Mouse (Mus musculus): ENCODE results near the gene Bfar. TPM values are rescaled to one million over a fixed set of nuclear protein-coding genes. Genes with fewer than 3 reads are reported as not detected.
"Not testable (repeated sequence)": the region's sequence is repeated elsewhere in the genome, so short reads cannot be mapped to it uniquely, and the experiment has no call there.

Gene Bfar
- 49.1 and 49.8 TPM in 2 replicates for polyA plus RNA-seq (2016; fragmentation: Nextera tagmentation; extraction: Ambion mirVana)

- peaks cover 18% of the 10 kb centered on the region for H3K4me1 ChIP-seq
- peak; percentile 94 for ATAC-seq (ENCODE audit: low FRiP score, low read depth)
Measured at GRCm38 (mm10) chr16:13671685-13672385, at the start of gene Bfar, which contains the start of gene 3110001I22Rik. TSS of gene Bfar (plus strand) at chr16:13671858. TSS of gene 3110001I22Rik (plus strand) at chr16:13671929.

GRCm38 (mm10) chr16:13628345-13628744 lies 43.3 kb upstream of the Bfar start:
- H3K36me3 ChIP-seq: peaks cover 56% of the 10 kb centered on the region
- no peaks in the 10 kb centered on the region for H3K9me3 ChIP-seq
- H3K27ac ChIP-seq (replicated peaks): no peak overlapping the region
- H3K9ac ChIP-seq (replicated peaks): no peak overlapping the region
- H3K4me1 ChIP-seq: no peaks in the 10 kb centered on the region
- H3K4me2 ChIP-seq (replicated peaks): no peak overlapping the region
- no peaks in the 10 kb centered on the region for H3K27me3 ChIP-seq
- 49% methylated on average over 5 of the region's 5 CpGs for WGBS
- no peak overlapping the region for H3K4me3 ChIP-seq
- ATAC-seq (ENCODE audit: low FRiP score, low read depth): no peak

More at GRCm38 (mm10) chr16:13671685-13672385, at the start of gene Bfar, which contains the start of gene 3110001I22Rik:
- Histone ChIP-seq H3K9ac (replicated peaks) (peak within 1 kb of the TSS; percentile 91), H3K9me3 (no peaks in the 10 kb centered on the region), H3K27me3 (no peaks in the 10 kb centered on the region), H3K36me3 (peaks cover 14% of the 10 kb centered on the region), H3K4me2 (replicated peaks) (peak within 1 kb of the TSS; percentile 84), H3K4me3 (peak within 1 kb of the TSS; percentile 98), H3K27ac (replicated peaks) (peak within 1 kb of the TSS; percentile 86)
- under 1% methylated on average over 37 of the region's 54 CpGs for WGBS

- not testable (repeated sequence) for H3K4me1 ChIP-seq; H3K9ac ChIP-seq (replicated peaks); H3K27ac ChIP-seq (replicated peaks); H3K4me3 ChIP-seq; ATAC-seq (ENCODE audit: low FRiP score, low read depth); H3K9me3 ChIP-seq; H3K4me2 ChIP-seq (replicated peaks); H3K27me3 ChIP-seq
- WGBS: 35% methylated on average over 2 of the region's 2 CpGs
- peaks cover 34% of the 10 kb centered on the region; the same call in 1 of the 2 replicates for H3K36me3 ChIP-seq
Measured at GRCm38 (mm10) chr16:13638198-13638597, 33.5 kb upstream of the Bfar start.

DNA sequence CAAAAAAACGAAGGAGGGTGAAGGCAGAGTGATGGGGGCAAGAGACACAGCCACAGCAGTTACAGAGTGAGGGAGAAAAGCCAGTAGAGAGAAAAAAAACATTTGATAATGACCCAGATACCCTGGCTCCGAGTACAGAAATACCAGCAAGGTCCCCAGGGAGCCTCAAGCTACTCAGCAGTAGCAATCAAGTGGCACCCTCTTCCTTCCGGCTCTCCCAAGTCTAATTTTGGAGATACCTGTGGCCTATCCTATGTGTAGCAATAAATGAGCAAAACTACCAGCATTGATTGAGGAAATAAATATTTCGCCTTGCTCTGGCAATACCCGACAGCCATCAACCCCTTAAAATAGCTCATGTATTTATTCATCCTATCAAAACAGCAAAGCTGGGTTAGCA lies 32.1 kb upstream of the Bfar start:
- ATAC-seq (ENCODE audit: low FRiP score, low read depth): no peak
- H3K4me3 ChIP-seq: no peak overlapping the region
- WGBS: 88% methylated on average over 5 of the region's 5 CpGs
- no peak overlapping the region for H3K4me2 ChIP-seq (replicated peaks)
- no peaks in the 10 kb centered on the region for H3K4me1 ChIP-seq
- H3K9ac ChIP-seq (replicated peaks): no peak overlapping the region
- H3K27me3 ChIP-seq: no peaks in the 10 kb centered on the region
- H3K36me3 ChIP-seq: peaks cover 27% of the 10 kb centered on the region; the same call in 1 of the 2 replicates
- no peaks in the 10 kb centered on the region for H3K9me3 ChIP-seq
- no peak overlapping the region for H3K27ac ChIP-seq (replicated peaks)

DNA sequence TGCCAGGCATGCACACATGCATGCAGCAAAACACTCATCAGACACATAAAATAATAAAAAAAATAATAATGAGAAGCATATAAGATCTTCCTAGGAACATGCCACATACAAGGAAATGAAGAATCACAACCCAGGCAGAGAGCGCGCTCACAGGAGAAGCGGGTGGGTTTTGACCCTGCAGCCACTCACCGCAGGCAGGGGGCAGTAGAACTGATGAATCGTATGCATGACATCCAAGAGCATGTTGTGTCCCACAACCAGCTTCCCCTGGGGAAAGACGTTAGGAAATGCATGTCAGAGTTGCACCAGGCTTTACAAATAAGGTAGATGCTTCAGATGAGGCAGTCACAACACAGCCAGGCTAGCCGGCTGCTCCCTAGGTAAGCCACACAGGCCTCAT lies 31.6 kb upstream of the Bfar start:
- H3K27me3 ChIP-seq: no peaks in the 10 kb centered on the region
- H3K36me3 ChIP-seq: peaks cover 27% of the 10 kb centered on the region; the same call in 1 of the 2 replicates
- H3K4me2 ChIP-seq (replicated peaks): no peak overlapping the region
- WGBS: 79% methylated on average over 7 of the region's 7 CpGs
- ATAC-seq (ENCODE audit: low FRiP score, low read depth): no peak
- H3K27ac ChIP-seq (replicated peaks): no peak overlapping the region
- H3K4me3 ChIP-seq: no peak overlapping the region
- no peak overlapping the region for H3K9ac ChIP-seq (replicated peaks)
- H3K4me1 ChIP-seq: no peaks in the 10 kb centered on the region
- no peaks in the 10 kb centered on the region for H3K9me3 ChIP-seq

DNA sequence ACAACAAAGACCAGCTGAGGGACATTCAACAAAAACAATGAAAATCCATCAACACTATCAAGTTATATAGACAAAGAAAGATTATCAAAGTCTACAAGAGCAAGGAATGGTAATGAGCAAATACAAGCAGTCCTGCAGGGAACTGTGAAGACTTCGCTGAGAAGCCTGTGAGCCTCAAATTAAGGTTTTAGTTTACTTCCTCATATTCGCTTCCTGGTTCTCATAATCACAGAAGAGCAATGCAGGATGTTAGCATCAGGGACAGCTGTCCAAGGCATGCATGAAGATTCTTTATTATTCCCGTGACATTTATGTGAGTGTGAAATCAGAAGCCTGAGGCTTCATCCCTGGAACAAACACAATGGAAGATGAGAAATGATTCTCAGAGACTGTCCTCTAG lies 27.2 kb upstream of the Bfar start:
- Histone ChIP-seq H3K36me3 (peaks cover 28% of the 10 kb centered on the region), H3K9me3 (no peaks in the 10 kb centered on the region), H3K9ac (replicated peaks) (no peak overlapping the region), H3K27ac (replicated peaks) (no peak overlapping the region), H3K27me3 (no peaks in the 10 kb centered on the region), H3K4me3 (no peak overlapping the region), H3K4me1 (no peaks in the 10 kb centered on the region), H3K4me2 (replicated peaks) (no peak overlapping the region)
- WGBS: 91% methylated on average over 3 of the region's 3 CpGs
- no peak for ATAC-seq (ENCODE audit: low FRiP score, low read depth)

DNA sequence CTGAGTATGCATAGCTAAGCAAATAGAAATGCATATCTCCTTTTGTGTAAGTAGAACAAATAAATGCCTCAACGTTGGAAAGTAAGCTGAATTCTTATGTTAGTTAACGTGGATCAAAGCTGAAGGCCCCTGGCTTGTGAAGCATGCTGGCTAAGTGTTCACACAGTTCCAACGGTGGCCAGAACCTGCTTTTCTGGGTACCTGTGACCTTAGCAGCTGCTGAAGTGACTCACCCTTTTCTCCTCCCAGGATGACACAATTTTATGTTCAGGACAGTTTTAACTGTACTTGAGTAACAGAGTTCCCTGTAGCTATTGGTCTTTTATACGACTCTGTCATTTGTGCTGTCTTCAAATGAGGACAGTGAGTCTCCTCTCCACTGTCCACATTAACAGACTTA lies 25.7 kb upstream of the Bfar start:
- 85% methylated on average over 4 of the region's 4 CpGs for WGBS
- no peak overlapping the region for H3K4me2 ChIP-seq (replicated peaks)
- H3K9me3 ChIP-seq: no peaks in the 10 kb centered on the region
- H3K27ac ChIP-seq (replicated peaks): no peak overlapping the region
- no peak overlapping the region for H3K4me3 ChIP-seq
- no peak overlapping the region for H3K9ac ChIP-seq (replicated peaks)
- no peaks in the 10 kb centered on the region for H3K27me3 ChIP-seq
- no peak for ATAC-seq (ENCODE audit: low FRiP score, low read depth)
- peaks cover 36% of the 10 kb centered on the region for H3K36me3 ChIP-seq
- no peaks in the 10 kb centered on the region for H3K4me1 ChIP-seq

- H3K4me3 ChIP-seq: no peak overlapping the region
- no peak overlapping the region for H3K9ac ChIP-seq (replicated peaks)
- WGBS: 96% methylated on average over 3 of the region's 3 CpGs
- ATAC-seq (ENCODE audit: low FRiP score, low read depth): no peak
- no peak overlapping the region for H3K27ac ChIP-seq (replicated peaks)
- no peaks in the 10 kb centered on the region for H3K9me3 ChIP-seq
- no peaks in the 10 kb centered on the region for H3K4me1 ChIP-seq
- H3K36me3 ChIP-seq: peaks cover 57% of the 10 kb centered on the region
- H3K27me3 ChIP-seq: no peaks in the 10 kb centered on the region
- no peak overlapping the region for H3K4me2 ChIP-seq (replicated peaks)
Measured at GRCm38 (mm10) chr16:13658886-13659285, 12.8 kb upstream of the Bfar start.

- 95% methylated on average over 9 of the region's 9 CpGs for WGBS
- no peak for ATAC-seq (ENCODE audit: low FRiP score, low read depth)
Measured at GRCm38 (mm10) chr16:13660736-13661135, 10.9 kb upstream of the Bfar start.

GRCm38 (mm10) chr16:13667878-13668343 lies 3.7 kb upstream of the Bfar start, which contains the start of gene Parn:
TSS of gene Parn (minus strand) at chr16:13668170.
- Histone ChIP-seq H3K4me2 (replicated peaks) (peak within 1 kb of the TSS; percentile 59), H3K4me3 (peak within 1 kb of the TSS; percentile 67), H3K36me3 (peaks cover 21% of the 10 kb centered on the region), H3K9ac (replicated peaks) (peak within 1 kb of the TSS; percentile 62), H3K27ac (replicated peaks) (peak within 1 kb of the TSS; percentile 39; the same call in 1 of the 2 replicates), H3K27me3 (no peaks in the 10 kb centered on the region), H3K9me3 (no peaks in the 10 kb centered on the region), H3K4me1 (peaks cover 14% of the 10 kb centered on the region)
- under 1% methylated on average over 35 of the region's 35 CpGs for WGBS
- ATAC-seq (ENCODE audit: low FRiP score, low read depth): peak; percentile 85

More at GRCm38 (mm10) chr16:13660736-13661135, 10.9 kb upstream of the Bfar start:
- H3K4me1 ChIP-seq: no peaks in the 10 kb centered on the region
- no peaks in the 10 kb centered on the region for H3K9me3 ChIP-seq
- peaks cover 58% of the 10 kb centered on the region for H3K36me3 ChIP-seq
- no peak overlapping the region for H3K9ac ChIP-seq (replicated peaks)
- no peak overlapping the region for H3K4me3 ChIP-seq
- H3K27ac ChIP-seq (replicated peaks): no peak overlapping the region
- H3K4me2 ChIP-seq (replicated peaks): no peak overlapping the region
- no peaks in the 10 kb centered on the region for H3K27me3 ChIP-seq

GRCm38 (mm10) chr16:13668402-13669108 lies 3.1 kb upstream of the Bfar start:
- no peak overlapping the region for H3K9ac ChIP-seq (replicated peaks)
- H3K27ac ChIP-seq (replicated peaks): 0 out of 2 replicates have a peak overlapping the region, but pooled peaks have one; percentile 4
- no peak for ATAC-seq (ENCODE audit: low FRiP score, low read depth)
- 81% methylated on average over 10 of the region's 10 CpGs for WGBS
- peaks cover 17% of the 10 kb centered on the region; the same call in 1 of the 2 replicates for H3K36me3 ChIP-seq
- H3K4me2 ChIP-seq (replicated peaks): peak overlapping the region; percentile 59
- H3K27me3 ChIP-seq: no peaks in the 10 kb centered on the region
- peak overlapping the region; percentile 67 for H3K4me3 ChIP-seq
- no peaks in the 10 kb centered on the region for H3K9me3 ChIP-seq
- peaks cover 19% of the 10 kb centered on the region for H3K4me1 ChIP-seq

DNA sequence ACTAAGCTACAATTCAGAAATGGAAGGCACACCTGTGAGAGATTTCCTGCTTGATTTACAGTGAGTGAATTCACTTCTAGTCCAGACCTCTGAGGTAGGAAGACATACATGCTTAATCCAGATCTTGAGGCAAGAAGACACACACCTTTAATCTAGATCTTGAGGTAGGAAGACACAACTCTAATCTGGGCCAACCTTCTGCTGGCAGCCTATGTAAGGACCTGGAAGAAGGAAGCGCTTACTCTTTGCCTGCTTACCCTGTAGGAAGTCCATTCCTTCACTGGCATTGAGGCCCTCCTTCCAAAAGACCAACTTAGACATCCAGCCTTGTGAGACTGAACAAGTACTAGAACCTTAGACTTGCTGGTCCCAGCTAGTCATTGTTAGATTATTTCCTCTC lies 2.4 kb upstream of the Bfar start:
- no peak overlapping the region for H3K4me3 ChIP-seq
- H3K9ac ChIP-seq (replicated peaks): no peak overlapping the region
- ATAC-seq (ENCODE audit: low FRiP score, low read depth): no peak
- 95% methylated on average over 1 of the region's 1 CpGs for WGBS
- no peak overlapping the region for H3K4me2 ChIP-seq (replicated peaks)
- no peak overlapping the region for H3K27ac ChIP-seq (replicated peaks)
- peaks cover 15% of the 10 kb centered on the region; the same call in 1 of the 2 replicates for H3K36me3 ChIP-seq
- peaks cover 19% of the 10 kb centered on the region for H3K4me1 ChIP-seq
- H3K27me3 ChIP-seq: no peaks in the 10 kb centered on the region
- H3K9me3 ChIP-seq: no peaks in the 10 kb centered on the region
